Mouse (Mus musculus): ENCODE results near the gene Galnt13.

DNA sequence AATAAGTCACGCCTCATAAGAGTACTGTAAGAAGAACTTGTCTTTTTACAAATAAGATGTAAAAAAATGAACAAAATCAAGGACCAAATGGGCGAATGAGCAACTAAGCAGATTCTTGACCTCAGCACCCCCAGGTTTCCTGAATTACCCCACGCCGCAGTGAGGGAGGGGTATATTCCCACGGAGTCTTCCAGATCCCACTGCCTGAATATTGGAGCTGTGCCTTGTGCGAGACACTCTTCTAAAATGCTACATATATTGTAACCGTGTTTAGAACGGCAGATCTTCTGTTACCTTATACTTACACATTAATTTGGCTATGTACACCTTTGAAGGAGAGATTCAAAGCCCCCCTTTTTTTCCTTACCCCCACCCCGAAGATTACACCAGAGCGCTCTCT is 737 bp upstream of the Galnt13 start:
- TF ChIP-seq CTCF (IDR thresholded peaks at IDR 0.05; ENCODE audit: low read depth, low read length) = no peak
- TF ChIP-seq POLR2AphosphoS5 (IDR thresholded peaks at IDR 0.05; ENCODE audit: insufficient replicate concordance, low read depth, low read length) = no peak
- no peak for TF ChIP-seq TAL1 (conservative IDR thresholded peaks at IDR 0.05; ENCODE audit: low read depth, low read length)
- TF ChIP-seq GATA1 (IDR thresholded peaks at IDR 0.05; ENCODE audit: borderline replicate concordance, low read length) = no peak

Data from G1E (cell line).